Mouse (Mus musculus): ENCODE measurements around the gene Stk24. TPM values are rescaled to one million over a fixed set of nuclear protein-coding genes. Genes with fewer than 3 reads are reported as not detected.

The Stk24 gene
- polyA plus RNA-seq, 1 experiment, result 29.8 TPM

GRCm38 (mm10) chr14:121264453-121264852 is 115.4 kb downstream of the Stk24 start:
- Histone ChIP-seq H3K4me3 (ENCODE audit: insufficient read depth, poor library complexity, severe bottlenecking) (no peak overlapping the region), H3K36me3 (ENCODE audit: control insufficient read depth, insufficient read depth) (peaks cover 35% of the 10 kb centered on the region)

GRCm38 (mm10) chr14:121263912-121264311 is 115.9 kb downstream of the Stk24 start:
- Histone ChIP-seq H3ac (ENCODE audit: control insufficient read depth, insufficient read length, low read depth) (no peak overlapping the region), H3K79me2 (ENCODE audit: control insufficient read depth, insufficient read depth) (no peaks in the 10 kb centered on the region), H3K36me3 (ENCODE audit: control insufficient read depth, insufficient read depth) (peaks cover 38% of the 10 kb centered on the region), H3K27me3 (ENCODE audit: control insufficient read depth, insufficient read depth, insufficient read length) (no peaks in the 10 kb centered on the region), H3K79me3 (ENCODE audit: low read depth) (no peaks in the 10 kb centered on the region), H3K4me3 (ENCODE audit: insufficient read depth, poor library complexity, severe bottlenecking) (no peak overlapping the region)
- TF ChIP-seq MYOD1 (IDR thresholded peaks at IDR 0.05; ENCODE audit: control insufficient read depth, insufficient read length, low read depth) (no peak), MAX (IDR thresholded peaks at IDR 0.05) (no peak), MYOG (IDR thresholded peaks at IDR 0.05; ENCODE audit: control insufficient read depth, extremely low read depth, insufficient read length) (no peak), FOSL1 (IDR thresholded peaks at IDR 0.05; ENCODE audit: insufficient read depth, low read length, poor library complexity, severe bottlenecking) (no peak), USF1 (IDR thresholded peaks at IDR 0.05; ENCODE audit: low read depth) (no peak), CEBPB (IDR thresholded peaks at IDR 0.05; ENCODE audit: low read depth) (no peak)

More at GRCm38 (mm10) chr14:121264453-121264852, 115.4 kb downstream of the Stk24 start:
- TF ChIP-seq USF1 (IDR thresholded peaks at IDR 0.05; ENCODE audit: low read depth), result no peak
- TF ChIP-seq CTCF (IDR thresholded peaks at IDR 0.05; ENCODE audit: control insufficient read depth, insufficient read depth, insufficient read length), result no peak
- TF ChIP-seq MYOD1 (IDR thresholded peaks at IDR 0.05; ENCODE audit: control insufficient read depth, insufficient read length, low read depth), result no peak
- Histone ChIP-seq H3K79me2 (ENCODE audit: control insufficient read depth, insufficient read depth) (no peaks in the 10 kb centered on the region), H3K79me3 (ENCODE audit: low read depth) (no peaks in the 10 kb centered on the region), H3K27me3 (ENCODE audit: control insufficient read depth, insufficient read depth, insufficient read length) (no peaks in the 10 kb centered on the region), H3ac (ENCODE audit: control insufficient read depth, insufficient read length, low read depth) (no peak overlapping the region)

DNA sequence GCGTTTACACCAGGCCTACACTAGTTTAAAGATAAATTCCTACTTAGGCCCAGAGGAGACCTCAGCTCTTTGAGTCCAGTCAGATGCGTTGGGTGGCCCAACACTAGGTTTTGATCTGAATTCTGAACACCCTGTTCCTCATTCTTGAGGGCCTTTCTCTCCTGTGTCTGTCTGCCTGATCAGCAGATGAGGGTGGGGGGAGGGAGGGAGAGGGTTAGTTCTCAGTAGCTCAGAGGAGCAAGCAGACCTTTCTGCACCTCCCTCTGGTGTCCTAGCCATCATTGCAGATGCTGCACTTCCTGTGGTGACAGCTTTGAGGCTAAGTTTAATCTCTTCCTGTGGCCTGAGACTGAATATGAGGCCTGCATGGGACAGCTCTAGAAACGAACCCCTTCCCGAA is 117.2 kb downstream of the Stk24 start:
- no peak overlapping the region for H3ac ChIP-seq (ENCODE audit: control insufficient read depth, insufficient read length, low read depth)
- no peaks in the 10 kb centered on the region for H3K27me3 ChIP-seq (ENCODE audit: control insufficient read depth, insufficient read depth, insufficient read length)
- H3K4me3 ChIP-seq (ENCODE audit: insufficient read depth, poor library complexity, severe bottlenecking), result no peak overlapping the region
- H3K36me3 ChIP-seq (ENCODE audit: control insufficient read depth, insufficient read depth), result peaks cover 41% of the 10 kb centered on the region
- no peaks in the 10 kb centered on the region for H3K79me2 ChIP-seq (ENCODE audit: control insufficient read depth, insufficient read depth)
- no peak for TF ChIP-seq MYOD1 (IDR thresholded peaks at IDR 0.05; ENCODE audit: control insufficient read depth, insufficient read length, low read depth)
- TF ChIP-seq MYOG (IDR thresholded peaks at IDR 0.05; ENCODE audit: control insufficient read depth, extremely low read depth, insufficient read length), result no peak
- no peak for TF ChIP-seq CTCF (IDR thresholded peaks at IDR 0.05; ENCODE audit: control insufficient read depth, insufficient read depth, insufficient read length)
- no peaks in the 10 kb centered on the region for H3K79me3 ChIP-seq (ENCODE audit: low read depth)

- TF ChIP-seq CEBPB (IDR thresholded peaks at IDR 0.05; ENCODE audit: low read depth) (no peak), FOSL1 (IDR thresholded peaks at IDR 0.05; ENCODE audit: insufficient read depth, low read length, poor library complexity, severe bottlenecking) (no peak), CTCF (IDR thresholded peaks at IDR 0.05; ENCODE audit: control insufficient read depth, insufficient read depth, insufficient read length) (no peak), USF1 (IDR thresholded peaks at IDR 0.05; ENCODE audit: low read depth) (no peak), MYOD1 (IDR thresholded peaks at IDR 0.05; ENCODE audit: control insufficient read depth, insufficient read length, low read depth) (no peak), MYOG (IDR thresholded peaks at IDR 0.05; ENCODE audit: control insufficient read depth, extremely low read depth, insufficient read length) (no peak), MAX (IDR thresholded peaks at IDR 0.05) (no peak)
- H3ac ChIP-seq (ENCODE audit: control insufficient read depth, insufficient read length, low read depth), result no peak overlapping the region
- H3K27me3 ChIP-seq (ENCODE audit: control insufficient read depth, insufficient read depth, insufficient read length), result no peaks in the 10 kb centered on the region
- no peaks in the 10 kb centered on the region for H3K79me2 ChIP-seq (ENCODE audit: control insufficient read depth, insufficient read depth)
- peaks cover 52% of the 10 kb centered on the region for H3K36me3 ChIP-seq (ENCODE audit: control insufficient read depth, insufficient read depth)
- H3K4me3 ChIP-seq (ENCODE audit: insufficient read depth, poor library complexity, severe bottlenecking), result no peak overlapping the region
- no peaks in the 10 kb centered on the region for H3K79me3 ChIP-seq (ENCODE audit: low read depth)
Observed at GRCm38 (mm10) chr14:121261229-121261879, 118.5 kb downstream of the Stk24 start.

DNA sequence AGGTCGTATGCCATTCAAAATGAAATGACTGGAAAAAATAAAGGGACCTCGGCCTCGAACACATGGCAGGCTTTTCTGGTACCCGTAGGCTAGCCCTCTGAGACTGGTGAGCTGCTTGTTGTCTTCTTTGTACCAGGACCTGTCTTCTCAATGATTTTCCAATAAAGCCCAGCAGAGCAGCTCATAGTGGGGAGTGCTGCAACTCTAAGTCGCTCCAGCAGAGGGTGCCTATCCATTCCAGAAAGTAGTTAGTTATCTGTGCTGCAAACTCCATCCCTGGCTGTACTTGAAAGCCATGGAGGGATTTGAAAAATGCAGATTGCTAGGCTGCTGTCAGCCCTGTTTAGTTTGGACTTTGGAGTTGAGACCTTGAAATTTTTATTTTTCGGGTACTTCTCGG is 120.0 kb downstream of the Stk24 start:
- Histone ChIP-seq H3K36me3 (ENCODE audit: control insufficient read depth, insufficient read depth) (peaks cover 56% of the 10 kb centered on the region), H3K27me3 (ENCODE audit: control insufficient read depth, insufficient read depth, insufficient read length) (no peaks in the 10 kb centered on the region), H3ac (ENCODE audit: control insufficient read depth, insufficient read length, low read depth) (no peak overlapping the region), H3K4me3 (ENCODE audit: insufficient read depth, poor library complexity, severe bottlenecking) (no peak overlapping the region), H3K79me2 (ENCODE audit: control insufficient read depth, insufficient read depth) (no peaks in the 10 kb centered on the region), H3K79me3 (ENCODE audit: low read depth) (no peaks in the 10 kb centered on the region)
- peak; percentile 23 for TF ChIP-seq CTCF (IDR thresholded peaks at IDR 0.05; ENCODE audit: control insufficient read depth, insufficient read depth, insufficient read length)
- no peak for TF ChIP-seq FOSL1 (IDR thresholded peaks at IDR 0.05; ENCODE audit: insufficient read depth, low read length, poor library complexity, severe bottlenecking)

DNA sequence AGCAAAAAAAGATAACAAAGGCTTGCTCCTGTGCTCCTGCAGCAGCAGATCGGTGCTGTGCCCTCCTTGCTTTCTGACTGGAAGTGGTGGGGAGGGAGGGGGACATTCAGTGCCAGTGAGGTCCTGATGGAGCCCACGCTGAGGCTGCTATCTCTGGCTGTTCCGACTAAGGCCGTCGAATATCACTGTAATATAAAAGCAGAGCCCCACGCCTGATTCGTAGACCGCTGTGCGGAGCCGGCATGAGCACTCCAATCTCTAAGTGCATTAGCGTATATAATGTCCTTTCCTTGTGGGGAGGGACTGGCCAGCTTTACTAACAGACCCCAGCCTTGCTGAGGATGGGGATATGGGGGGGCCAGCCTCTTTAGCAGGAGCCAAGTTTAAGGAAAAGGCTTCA is 120.5 kb downstream of the Stk24 start:
- no peaks in the 10 kb centered on the region for H3K27me3 ChIP-seq (ENCODE audit: control insufficient read depth, insufficient read depth, insufficient read length)
- TF ChIP-seq CTCF (IDR thresholded peaks at IDR 0.05; ENCODE audit: control insufficient read depth, insufficient read depth, insufficient read length), result no peak
- no peak for TF ChIP-seq MYOD1 (IDR thresholded peaks at IDR 0.05; ENCODE audit: control insufficient read depth, insufficient read length, low read depth)
- TF ChIP-seq CEBPB (IDR thresholded peaks at IDR 0.05; ENCODE audit: low read depth), result no peak
- no peaks in the 10 kb centered on the region for H3K79me3 ChIP-seq (ENCODE audit: low read depth)
- H3K36me3 ChIP-seq (ENCODE audit: control insufficient read depth, insufficient read depth), result peaks cover 53% of the 10 kb centered on the region
- no peak overlapping the region for H3ac ChIP-seq (ENCODE audit: control insufficient read depth, insufficient read length, low read depth)
- H3K79me2 ChIP-seq (ENCODE audit: control insufficient read depth, insufficient read depth), result no peaks in the 10 kb centered on the region
- no peak overlapping the region for H3K4me3 ChIP-seq (ENCODE audit: insufficient read depth, poor library complexity, severe bottlenecking)

Data from C2C12 (cell line).